Mouse (Mus musculus) kidney, adult 2 months (tissue): ENCODE measurements at regions not wholly inside any gene's neighbourhood (a gene's known extent, or its start where the extent isn't known, plus 50 kb on each side); places are given as distances from the start of the nearest gene placed in this dataset.

Experiments used
- CTCF ChIP-seq: fragments of 200-500 bp; conservative IDR thresholded peaks from 2 replicates; pipeline ENCODE4 v1.5.1; 2011; ENCODE audit warnings: low read depth, mild to moderate bottlenecking, control low read depth, low read length, moderate library complexity, mixed read lengths; ENCODE audit not compliant: insufficient read depth, insufficient read length
- POLR2A ChIP-seq: fragments of 200-500 bp; IDR thresholded peaks from one replicate; pipeline ENCODE4 v1.6.1; 2011; ENCODE audit warnings: low read depth, low read length, control low read depth

DNA sequence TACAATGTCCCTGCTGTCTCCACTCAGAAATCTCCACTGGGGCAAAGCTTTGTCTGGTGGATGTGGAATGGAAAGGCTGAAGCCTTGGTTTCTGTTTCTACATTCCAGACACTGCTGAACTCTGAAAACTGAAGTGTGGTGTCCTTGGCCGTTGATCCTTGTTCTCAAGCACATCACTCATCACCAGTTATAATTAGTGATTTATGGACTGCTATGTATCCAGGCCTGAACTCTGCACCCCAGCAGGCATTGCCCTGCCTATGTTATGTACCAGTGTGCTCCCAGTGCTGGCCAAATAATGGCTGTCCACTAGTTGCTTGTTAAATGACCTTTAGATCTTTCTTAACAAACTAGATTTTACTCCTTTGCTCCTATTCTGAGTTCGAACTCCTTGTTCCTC is 75.6 kb upstream of the Ntf3 start:
- TF ChIP-seq POLR2A: no peak
- no peak for TF ChIP-seq CTCF
